Mouse (Mus musculus): ENCODE results near the gene Specc1. TPM values are rescaled to one million over a fixed set of nuclear protein-coding genes. Genes with fewer than 3 reads are reported as not detected.

Gene Specc1
- total RNA-seq, 2 experiments from 2014 or later = 4.7 to 6.1 TPM

DNA sequence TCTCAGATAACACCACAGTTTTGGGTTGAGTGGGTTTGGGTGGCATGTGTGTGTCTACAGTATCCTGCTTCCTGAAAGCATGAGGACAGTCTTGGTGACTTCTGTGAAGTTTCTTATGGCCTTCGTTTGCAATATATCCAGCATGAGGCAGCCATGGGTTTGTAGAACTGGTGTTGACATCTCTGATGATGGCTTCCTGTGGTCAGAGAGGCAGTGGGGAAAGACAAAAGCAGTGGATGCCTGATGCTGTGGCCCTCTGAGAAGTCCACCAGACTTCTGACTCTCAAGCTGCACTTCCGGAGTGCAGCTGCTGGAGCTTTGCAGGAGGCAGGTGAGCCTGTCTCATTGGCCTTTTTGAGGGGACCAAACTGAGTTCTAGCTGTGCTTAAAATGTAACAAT lies 60.4 kb downstream of the Specc1 start:
- DNase-seq = no peak

DNA sequence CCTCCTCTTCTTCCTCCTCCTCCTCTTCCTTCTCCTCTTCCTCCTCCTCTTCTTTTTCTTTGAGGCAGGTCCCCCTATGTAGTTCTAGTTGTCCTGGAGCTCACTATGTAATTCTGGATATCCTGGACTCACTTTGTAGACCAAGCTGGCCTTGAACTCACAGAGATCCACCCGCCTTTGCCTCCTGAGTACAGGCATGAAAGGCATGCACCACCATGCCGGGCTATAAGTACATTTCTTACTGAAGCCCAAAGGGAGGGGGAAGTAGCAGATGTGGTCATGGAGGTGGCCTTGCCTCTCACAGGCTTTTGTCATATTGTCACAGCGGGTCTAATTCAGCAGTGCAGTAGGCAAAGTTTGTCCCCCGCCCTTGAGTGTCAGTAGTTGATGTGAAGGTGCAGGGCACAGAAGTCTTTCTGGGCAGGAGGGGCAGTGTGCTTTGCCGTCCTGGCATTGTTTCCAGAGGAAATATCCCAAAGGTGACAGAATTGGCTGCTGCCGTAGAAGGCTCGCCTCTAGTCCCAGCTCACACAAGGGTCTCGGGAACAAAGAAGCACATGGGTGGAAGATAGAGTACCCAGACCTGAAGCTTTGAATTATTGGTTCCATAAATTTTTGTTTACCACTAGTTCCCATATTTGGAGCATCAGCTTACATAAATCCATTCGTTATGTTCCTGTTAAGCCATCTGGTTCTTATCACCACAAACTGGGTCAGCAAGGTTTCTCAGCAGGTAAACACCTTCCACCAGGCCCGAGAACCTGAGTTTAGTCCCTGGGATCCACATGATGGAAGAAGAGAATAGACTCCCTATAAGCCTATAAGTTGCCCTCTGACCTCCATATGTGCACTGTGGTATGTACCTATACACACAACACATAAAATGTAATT lies 62.0 kb downstream of the Specc1 start:
- DNase-seq = no peak

DNA sequence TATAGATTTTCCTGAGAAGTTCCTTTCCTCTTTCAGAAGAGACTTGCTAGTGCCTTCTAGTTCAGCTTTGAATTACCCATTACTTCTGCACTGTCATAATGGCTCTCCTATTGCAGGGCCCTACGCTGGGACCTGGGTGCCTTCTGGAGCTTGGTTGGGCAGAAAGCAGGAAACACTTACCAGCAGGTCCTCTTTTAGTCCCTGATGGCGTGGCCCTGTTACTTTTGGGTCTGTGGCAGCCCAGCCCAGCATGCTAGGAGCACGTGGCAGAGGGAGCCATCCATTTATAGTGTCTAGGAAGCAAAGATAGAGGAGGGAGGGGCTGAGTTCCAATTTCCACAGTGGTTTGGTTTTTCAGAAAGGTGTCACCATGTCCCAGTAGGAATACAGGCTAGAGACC lies 63.3 kb downstream of the Specc1 start:
- no peak for DNase-seq

DNA sequence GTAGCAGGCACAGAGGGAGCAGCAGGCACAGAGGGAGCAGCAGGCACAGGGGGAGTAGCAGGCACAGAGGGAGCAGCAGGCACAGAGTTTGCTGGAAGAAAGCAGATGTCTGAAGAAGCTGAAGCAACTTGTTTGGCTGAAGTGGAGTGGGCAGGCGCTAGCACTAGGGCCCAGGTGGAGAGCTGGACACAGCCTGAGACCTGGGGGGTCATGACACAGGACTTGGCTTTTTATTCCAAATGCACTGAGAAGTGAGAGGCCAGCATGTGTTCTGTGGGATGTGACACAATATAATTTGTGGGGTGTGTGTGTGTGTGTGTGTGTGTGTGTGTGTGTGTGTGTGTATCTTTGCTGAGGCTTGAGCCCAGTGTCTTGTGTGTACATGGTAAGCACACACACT lies 64.3 kb downstream of the Specc1 start:
- DNase-seq = no peak

DNA sequence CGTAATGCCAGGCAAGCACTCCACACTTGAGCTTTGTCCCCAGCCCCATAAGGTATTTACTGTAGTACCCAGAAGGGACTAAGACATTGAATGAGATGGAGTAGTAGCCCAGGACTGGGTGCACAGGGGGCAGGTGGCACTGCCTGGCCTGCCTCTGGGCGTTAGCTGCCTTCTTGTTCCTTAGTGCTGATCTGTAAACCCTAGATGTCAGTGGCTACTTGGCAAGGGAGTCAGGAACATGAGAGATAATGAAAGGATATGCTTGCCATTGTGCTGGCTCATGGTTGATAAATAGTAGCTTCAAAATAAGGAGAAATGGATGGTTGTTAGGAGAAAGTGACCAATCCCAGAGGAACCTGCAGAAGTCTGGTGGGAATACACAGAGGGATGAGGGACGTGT lies 65.5 kb downstream of the Specc1 start:
- DNase-seq = no peak

DNA sequence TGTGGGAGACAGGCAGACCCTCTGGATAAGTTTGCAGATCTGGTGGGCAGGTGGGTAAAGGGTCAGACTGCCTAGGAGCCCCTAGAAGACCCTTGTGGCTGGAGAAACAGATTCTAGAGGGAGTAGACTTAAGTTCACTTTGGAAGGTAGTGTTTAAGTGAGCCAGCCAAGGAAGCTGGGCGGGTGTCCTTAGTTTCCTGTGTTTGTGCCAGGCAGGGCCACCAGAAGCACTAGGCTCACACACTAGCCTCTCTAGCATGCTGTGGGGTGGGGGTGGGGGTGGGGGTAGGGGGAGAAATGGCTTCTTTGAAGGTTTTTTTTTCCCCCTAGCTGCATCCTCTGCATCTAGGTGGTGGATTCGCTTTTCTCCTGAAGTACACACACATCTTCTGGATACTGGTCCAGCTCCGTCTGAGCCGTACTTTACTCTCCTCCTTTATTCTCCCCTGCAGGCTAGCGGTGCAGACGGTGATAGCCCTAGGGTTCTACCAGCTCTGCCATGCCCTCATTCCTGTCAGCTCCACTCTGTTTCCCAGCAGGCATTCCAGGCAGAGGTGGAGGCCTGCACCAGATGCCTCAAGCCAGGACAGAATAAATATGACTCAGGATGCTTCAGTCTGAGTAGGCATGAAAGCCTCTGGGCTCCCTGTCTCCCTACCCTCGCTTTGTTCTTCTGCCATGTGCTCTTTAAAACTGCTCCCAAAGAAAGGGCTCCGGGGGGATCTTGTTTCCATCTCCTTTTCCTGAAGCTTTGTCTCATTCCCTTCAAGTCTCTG lies 66.3 kb downstream of the Specc1 start:
- no peak for DNase-seq

DNA sequence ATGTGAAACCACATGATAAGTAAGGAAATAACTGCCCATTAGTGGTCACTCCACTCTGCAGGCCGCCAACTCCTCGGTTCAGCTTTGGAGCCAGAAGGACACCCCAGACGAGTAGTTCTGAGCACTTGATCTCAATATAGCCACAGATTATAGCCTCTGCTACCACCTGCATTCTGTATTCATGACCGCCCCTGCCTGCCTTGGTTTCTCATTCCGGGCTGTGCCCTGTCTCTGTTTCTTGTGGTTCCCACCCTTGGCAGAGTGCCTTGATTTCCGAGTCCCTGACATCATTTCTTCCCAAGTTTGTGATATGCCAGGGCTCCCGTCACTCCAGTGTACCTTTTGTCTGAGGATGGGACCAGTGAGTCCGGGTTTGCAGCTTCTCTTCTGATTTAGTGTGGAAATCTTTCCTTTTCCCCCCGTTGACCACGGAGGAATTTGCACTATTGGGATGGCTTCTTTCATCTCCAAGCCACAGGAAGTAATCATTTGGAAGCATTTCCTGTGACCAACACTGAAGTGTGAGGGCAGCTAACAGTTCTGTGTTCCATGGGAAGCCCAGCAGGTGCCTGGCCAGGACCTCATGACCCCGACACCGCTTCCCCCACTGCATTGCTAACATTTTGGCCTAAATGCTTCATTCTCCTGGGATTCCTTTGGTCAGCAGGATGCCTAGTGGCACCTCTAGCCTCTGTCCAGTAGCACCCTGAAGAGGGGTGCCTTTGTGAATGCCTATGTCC lies 67.1 kb downstream of the Specc1 start:
- peak; percentile 17 to 32 for DNase-seq

DNA sequence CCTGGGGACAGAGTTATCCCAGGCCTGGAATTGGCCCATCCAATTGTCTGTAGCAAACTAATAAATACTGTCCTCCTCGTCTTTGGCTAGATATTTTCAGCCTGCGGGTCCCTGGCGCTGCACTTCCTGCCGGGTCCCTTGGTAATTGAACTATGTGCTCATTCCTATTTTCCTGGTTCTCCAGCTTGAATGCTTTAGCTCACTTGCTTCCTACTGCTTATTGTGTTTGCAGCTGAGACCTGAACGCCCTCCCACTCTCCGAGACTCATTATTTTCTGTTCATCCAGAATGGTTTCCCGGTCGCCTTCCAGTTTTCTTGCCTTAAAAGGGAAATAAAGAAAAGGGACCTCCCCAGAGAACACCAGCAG lies 67.7 kb downstream of the Specc1 start:
- peak; percentile 39 to 64 for DNase-seq

DNA sequence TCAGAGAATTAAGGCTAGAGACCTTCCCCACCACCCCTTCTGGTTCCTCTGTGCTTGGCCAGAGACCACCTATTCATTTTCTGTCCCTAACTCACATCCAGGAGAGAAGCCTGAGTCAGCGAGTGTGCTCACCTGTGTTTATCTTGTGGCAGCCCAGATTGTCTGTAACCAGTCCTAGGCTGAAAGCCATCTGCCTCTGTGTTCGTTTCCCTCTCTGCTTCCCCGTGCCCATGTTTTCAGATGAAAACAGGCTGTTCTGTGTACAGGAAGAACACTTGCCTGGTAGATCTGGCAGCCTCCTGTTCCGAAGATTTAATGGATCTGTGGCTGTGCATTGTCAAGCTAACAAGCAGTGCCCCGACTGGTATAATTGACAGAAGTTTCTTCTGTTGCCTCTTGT lies 68.4 kb downstream of the Specc1 start:
- no peak for DNase-seq

DNA sequence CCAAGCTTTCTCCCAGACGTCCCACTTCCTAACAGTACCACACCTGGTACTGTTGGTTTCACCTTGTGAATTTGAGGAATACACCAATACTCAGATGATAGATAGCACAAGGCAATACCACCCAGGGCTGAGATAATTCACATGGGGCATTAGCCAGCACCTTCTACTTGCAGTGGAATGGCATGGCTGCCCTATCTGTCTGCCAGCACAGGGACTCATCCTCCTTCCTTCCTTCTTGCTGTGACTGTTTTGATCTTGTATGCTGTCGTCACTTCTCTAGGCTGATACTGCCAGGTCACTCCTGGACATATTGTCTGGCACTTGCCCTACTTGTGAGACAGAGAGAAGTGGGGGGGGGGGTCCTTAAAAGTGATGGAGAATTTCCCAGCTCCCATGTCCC lies 69.2 kb downstream of the Specc1 start:
- DNase-seq = no peak

DNA sequence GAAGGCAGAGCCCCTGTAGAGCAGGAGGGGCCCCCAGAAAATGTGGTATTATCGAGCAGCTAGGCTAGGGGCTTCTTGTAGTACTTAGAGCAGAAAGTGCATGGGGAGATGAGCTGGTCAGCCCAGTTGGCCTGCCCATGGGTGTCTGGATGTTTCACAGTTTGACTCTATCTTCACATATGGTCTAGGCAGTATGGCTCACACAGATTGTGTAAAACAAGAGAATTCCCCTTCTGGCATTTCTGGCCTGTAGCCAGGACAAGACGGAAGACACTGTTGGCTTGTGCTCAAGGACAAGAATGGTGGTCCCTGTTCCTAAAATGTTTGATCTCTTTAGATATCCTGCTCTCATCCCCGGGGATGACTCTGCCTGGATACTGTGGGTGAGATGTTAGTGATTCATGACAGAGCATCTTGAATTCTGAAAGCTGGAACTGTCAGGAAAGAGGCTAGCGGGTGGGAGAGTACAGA lies 69.8 kb downstream of the Specc1 start:
- no peak for DNase-seq

DNA sequence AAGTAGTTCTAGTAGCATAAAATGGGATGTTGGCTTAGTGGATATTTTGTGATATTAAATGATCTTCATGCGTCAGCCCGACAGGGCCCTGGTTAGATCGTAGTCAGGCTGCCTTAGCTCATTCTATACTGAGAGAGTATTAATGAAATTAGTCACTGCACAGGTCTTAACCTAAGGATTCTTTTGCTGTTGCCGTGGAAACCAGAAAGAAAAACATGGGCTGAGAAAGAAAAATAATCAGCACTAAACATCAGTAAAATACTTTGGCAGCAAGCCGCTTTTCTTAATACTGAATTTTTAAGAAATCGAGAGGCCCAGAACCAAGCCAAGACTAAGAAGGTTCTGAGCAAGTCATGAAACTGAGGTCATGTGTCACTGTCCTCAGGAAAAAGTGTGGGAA lies 70.7 kb downstream of the Specc1 start:
- DNase-seq = no peak

DNA sequence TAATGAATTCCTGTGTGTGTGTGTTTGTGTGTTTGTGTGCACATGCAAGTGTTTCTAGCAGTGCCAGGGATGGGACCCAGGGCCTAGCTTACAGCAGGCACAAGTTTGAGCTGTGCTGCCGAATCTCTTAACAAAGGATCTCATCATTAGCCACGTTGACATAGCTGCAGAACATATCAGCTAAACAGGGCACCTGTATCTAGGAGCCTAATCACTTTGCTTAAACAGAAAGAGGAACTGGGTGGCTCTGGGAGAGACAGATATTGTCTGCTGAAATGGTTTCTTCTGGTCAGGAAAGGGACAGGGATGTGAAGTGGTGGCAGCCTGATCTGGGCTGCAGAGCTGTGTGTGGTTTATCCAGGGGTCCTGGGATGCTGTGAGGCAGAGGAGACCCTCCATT lies 71.1 kb downstream of the Specc1 start:
- DNase-seq = no peak

DNA sequence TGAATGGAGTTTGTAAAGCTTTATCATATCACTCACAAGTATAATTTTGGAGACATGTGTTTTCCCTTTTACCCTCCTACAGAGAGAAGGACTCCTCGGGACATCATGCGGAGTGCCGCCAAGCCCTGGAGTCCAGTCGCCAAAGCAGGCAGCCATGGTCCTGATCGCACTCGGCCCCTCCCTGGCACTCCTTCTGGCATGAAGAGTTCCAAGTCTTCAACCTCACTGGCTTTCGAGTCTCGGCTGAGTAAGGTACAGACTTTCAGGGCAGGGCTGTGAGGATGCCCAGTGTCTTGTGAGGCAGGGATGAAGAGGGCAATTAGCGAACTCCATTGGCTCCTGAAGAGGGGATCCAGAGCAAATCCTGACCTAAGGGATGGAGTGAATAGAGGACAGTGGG lies 72.6 kb downstream of the Specc1 start:
- no peak for DNase-seq

DNA sequence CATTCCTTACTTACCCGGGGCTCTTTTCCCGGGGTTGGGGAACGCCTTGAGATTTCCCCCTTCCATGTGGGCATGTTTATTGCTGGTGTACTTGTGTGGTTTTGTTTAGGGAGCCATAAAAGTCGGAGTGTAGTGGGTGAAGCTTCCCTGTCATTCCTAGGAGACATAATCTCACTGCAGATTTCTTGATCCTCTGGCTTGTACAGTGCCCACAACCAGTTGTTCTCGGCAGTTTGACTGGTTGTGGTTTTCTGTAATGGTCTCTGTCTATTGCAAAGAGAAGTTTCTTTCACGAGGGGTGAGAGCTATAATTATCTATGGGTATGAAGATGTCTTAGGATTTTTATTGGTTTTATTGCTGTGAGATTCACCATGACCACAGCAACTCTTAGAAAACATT lies 78.0 kb downstream of the Specc1 start:
- DNase-seq = no peak

DNA sequence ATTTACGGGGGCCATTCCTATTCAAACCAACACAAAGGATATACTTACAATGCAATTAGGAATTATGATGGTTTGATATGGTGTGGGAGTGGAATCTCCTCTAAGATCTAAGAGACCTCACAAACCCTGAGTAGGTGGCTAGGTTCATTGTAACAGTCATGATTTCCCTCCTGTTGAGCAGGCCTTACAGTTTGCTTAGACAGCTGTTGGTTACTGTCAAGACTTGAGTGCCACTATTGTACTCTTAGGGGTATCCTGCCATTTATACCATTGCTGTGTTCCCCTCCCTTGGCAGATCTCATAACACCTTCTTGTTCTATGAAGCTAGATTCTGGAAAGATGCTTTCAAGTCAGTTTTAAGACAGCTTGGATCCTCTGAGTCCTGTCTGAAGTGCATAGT lies 78.7 kb downstream of the Specc1 start:
- no peak for DNase-seq

DNA sequence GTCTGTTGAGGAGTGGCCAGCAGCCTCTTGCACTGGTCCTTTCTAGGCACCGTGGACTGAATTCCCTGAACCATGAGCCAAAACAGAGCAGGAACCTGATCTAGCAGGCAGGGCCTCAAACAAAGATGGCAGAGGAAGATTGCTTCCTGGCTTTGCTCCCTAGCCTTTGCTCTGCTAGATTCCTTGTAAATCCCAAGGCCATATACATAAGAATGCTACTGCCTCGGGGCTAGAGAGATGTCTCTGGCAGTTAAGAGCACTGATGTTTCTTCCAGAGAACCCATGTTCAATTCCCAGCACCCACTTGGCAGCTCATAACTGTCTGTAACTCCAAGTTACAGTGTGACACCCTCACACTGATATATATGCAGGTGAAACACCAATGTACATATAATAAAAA lies 83.6 kb downstream of the Specc1 start:
- no peak for DNase-seq

DNA sequence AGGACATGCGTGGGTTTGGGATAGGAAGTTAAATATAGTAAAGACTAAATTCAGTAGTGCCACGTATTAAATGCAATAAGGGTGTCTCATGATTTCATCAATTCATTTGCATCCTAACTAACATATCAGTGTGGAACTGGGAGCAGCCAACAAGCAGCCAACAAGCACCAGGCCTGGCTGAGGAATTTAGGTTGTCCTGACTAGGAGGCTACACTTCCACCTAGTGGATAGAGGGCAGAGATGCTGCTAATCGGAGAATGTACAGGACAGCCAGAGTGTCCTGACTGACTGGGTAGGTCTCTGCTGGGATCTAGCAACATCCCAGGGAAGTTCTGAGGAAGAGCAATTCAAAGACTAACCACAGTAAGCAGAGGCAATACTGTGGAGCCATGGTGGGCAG lies 88.1 kb downstream of the Specc1 start:
- DNase-seq = peak in 1 of 2 experiments; percentile 20

DNA sequence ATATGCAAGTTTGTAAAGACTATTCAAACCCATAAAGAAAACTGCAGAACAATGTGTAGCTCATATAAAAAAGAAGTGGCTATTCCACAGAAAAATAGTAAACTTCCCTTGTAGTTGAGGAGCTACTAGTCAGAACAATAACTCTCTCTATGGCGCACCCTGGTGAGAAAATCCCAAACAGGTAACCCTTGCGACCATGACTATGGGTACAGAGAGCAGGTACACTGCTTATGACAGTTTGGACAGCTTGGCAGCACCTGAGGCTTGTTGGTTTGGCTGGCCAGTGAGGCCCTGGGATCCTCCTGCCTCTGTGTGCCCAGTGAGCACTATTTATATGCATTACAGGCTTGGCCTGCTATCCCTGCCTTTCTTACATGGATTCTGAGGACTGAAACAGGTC lies 89.4 kb downstream of the Specc1 start:
- DNase-seq = no peak

DNA sequence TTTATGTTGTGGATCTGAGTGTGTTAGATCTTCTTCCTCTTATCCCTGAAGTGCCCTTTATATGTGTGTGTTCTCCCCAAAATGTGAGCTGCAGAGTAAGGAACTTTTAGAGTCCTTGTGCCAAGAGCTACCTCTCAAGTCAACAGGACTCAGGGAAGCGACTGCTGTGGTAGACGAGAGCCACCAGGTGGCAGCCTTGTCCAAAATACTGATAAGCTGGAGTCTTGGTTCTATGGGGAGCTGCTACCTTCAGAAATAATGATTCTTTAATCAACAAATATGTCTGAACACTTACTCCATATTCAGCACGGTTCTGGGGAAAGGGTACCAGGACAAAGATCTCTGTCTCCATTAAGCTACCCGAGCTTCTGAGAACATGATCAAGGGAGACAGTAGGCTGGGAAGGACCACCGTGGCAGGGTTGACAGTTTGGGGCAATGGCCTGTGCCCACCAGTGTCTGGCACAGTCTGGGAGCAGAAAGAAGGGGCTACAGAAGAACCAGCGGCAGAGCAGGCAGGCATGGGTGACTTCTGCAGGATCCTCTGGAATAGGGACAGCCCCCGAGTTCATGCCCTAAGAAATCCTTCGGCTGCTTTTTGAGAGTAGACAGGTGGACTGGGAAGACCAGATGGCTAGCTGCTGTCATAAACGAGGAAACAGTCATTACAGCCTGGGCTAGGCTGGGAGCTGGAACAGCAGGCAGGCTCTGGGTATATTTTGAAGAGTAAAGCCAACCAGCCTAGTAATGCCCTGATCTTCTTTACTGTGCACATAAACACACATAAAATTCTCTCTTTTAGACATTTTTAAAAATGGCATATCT lies 91.5 kb downstream of the Specc1 start:
- peak; percentile 56 to 85 for DNase-seq

DNA sequence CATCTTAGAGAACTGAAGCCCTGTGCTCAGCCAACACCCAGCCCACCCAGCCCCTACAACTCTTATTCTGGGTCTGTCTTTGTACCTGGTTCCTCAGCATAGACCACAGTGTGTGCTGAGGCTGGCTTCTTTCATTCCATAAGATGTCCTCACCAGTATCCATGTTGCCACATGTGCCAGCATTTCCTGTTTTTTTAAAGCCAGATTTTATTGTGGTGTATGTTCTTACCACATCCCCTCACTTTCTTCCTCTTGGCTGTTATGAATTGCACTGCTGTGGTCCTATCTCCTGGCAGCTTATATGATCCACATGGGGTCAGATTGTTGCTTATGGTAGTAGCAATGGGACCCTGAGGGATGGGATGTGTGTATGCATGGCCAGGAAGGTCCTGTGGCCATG lies 92.6 kb downstream of the Specc1 start:
- no peak for DNase-seq

Measured in heart, adult 18-20 months (tissue).